Mouse (Mus musculus) naive thymus-derived CD4-positive, alpha-beta T cell, adult 2 months (primary cell): ENCODE measurements around the gene Gng7.

Experiments used
- DNase-seq: peaks from one replicate; pipeline ENCODE4 v3.0.0-alpha.2; 2011; ENCODE audit warnings: low read depth

Gene Gng7

DNA sequence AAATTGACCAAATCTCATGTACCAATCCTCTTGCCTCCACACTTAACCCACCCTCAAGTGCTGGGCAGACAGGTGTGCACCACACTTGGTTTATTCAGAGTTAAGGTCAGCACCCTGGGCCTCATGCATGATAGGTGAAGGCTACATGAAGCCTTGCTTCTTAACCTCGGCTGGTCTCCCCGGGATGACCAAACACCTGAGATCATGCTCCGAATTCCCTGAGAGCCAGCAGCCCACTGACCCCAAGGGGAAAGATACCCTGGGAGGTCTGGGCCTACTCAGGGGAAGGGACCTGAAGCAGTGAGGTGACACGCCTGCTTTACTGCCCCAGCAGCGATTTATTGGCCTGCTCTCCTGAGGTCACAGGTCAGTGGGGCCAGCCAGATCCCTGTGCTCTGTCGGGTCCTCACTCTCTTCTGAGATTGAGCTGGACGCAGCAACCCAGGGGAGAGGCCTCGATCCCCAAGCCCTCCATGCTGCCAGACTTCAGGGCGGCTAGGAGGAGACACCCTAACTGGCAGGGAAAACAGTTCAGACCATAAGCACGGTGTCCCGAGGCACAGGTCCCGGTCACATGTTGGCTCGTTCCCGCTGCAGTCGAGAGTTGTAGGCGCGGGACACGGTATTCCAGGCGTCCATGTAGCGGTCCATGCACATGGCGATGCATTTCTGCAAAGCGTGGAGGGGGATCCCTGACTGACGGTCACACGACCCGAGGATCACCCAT is 115.0 kb downstream of the Gng7 start:
- no peak for DNase-seq

DNA sequence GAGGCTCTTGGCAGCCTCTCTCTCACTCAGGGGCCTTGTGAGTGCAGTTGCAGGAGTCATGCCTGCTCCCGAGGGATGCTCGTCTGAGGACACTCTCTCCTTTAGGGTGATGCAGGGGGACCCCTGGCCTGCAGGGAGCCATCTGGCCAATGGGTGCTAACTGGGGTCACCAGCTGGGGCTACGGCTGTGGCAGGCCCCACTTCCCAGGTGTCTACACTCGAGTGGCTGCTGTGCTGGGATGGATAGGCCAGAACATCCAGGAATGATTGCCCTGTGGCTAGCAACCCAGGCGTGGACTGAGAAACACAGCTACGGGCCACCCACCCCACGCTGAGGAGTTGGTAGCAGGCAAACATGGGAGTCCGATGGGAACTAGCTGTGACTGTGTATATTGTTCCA is 115.7 kb downstream of the Gng7 start:
- DNase-seq, result no peak
